Mouse (Mus musculus) right cerebral cortex, adult 2 months (tissue): ENCODE measurements around the gene Ms4a8a.
"Not testable (repeated sequence)": the region's sequence is repeated elsewhere in the genome, so short reads cannot be mapped to it uniquely, and the experiment has no call there.

Experiments used
- DNase-seq, 2 experiments: peaks; one replicate each; pipeline ENCODE4 v3.0.0; 2021 to 2022; ENCODE audit warnings: low spot score in 2 of 2

The Ms4a8a gene

DNA sequence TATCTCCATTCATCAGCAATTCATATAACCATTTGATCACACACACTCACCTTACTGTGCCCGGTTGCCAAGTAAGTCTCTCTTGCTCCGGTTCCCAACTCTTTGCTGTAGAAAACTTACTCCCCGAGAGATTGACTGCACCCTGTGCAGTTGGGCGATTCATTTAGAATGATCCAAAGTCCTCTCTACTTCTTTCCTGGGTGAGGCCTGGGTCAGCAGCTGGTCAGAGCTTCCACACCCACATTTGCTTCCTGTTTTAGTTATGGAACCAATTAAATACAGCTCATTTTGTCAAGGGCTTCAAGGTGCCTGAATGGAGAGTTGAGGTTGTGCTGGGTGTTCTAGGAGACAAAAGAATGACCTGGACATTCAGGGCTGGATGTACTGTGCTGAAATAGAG is at the start of gene Ms4a8a:
TSS of gene Ms4a8a (minus strand) at position 169 of the 400 bp plus-strand sequence.
- no peak for DNase-seq

DNA sequence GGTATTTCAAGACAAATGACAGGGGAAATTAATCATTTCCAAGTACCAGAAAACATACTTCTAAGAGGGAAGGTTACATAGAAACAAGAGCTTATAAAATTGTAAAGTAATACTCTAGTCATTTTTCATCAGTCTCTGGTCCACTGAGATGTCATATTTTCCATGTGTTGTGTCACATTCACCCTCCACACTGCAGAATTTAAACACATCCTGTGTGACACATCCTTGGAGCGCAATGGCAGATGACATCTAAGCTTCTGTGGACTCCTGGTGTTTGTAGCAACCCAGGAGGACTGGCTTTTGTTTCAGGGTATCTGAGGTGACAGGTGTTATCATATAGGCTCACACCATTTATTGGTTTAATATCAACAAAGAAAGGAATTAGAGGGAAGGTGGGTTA is 48.8 kb upstream of the Ms4a8a start:
- no peak for DNase-seq

DNA sequence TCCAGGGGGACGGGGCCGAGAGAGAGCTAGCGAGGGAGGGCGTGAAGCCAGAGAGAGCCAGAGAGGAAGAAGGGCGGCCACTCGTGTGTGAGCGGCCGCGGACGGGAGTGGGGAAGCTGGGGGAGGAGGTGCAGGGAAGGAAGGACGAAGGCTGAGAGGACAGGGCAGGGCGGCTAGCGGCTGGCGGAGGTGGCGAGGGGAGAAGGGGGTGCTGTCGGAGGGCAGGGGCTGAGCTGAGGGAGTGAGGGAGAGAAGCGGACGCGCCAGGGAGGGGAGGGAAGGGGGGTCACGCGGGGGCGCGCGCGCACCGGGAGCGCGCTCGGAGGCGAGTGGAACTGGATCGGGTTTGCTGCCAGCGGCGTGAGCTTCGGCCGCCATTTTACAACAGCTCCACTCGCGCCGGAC is 40.1 kb upstream of the Ms4a8a start:
- peak; percentile 2 to 11 for DNase-seq

DNA sequence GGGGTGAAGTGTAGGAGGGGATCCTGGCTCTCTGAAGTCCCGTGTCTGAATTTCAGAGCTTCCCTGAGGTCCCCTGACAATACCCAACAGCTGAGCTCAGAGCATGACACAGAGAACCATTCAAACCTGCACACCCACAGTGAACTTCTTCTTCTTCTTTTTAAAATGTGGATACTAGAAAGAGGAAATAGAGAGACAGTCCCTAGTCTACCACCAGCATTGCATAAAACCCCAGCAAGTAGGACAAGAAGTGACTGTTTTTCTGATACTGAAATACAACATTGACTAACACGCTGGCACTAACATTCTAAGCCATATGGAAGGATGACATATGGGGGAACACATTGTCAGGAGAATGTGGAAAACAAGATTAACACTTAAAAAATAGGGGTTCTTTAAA is 38.4 kb upstream of the Ms4a8a start:
- DNase-seq = peak; percentile 3 to 6

DNA sequence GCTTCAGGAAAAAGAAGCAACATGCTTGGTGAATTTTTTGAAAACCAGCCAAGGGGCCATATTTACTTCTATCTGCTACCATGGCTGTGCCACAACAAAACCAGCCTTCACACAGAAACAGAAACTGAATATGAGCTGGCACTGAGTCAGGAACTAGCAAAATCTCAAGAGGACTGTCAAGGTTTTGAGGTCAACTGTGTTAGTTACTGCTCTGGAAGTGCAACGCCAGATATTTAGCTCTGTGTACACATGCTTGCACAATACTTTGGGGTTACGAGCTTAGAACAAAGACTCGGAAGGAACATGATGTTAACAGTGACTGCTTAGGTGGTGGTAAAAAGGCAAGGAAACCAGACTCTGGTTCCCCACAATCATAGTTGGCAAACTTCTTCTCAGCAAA is 26.8 kb upstream of the Ms4a8a start:
- no peak for DNase-seq

DNA sequence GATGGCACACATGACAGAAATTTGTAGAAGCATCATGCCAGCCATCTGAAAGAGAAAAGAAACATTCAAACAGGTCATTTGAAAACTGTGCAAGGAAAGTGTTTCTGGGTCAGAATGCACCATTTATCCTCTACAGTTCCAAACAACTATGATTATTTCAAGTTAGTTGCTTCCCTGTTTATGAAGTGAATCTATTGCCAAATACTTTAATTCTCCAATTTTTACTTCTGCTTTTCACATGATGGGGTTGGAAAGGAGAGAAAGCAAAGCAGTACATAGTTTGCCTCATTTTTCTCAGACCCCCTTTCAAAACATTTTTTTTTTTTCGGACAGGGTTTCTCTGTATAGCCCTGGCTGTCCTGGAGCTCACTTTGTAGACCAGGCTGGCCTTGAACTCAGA is 21.0 kb upstream of the Ms4a8a start:
- DNase-seq = no peak

DNA sequence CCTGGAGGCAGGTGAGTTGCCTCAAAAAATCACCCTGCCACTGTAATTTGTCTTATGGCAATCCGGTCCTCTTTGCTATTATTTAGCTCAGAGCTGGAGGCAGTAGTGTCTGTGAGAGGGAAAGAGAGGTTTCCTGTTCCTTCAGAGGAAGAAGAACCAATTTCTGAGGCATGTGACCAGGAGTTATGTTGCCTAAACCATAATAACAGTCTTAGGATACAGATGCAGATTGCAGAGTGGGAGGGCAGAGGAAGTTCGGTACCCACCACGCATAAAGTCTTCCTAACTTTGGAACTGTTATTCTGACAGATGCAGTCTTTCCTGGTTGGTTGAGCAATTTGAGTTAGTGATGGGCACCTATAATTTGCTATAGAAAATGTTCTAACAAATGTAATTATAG is 17.5 kb upstream of the Ms4a8a start:
- DNase-seq = no peak

DNA sequence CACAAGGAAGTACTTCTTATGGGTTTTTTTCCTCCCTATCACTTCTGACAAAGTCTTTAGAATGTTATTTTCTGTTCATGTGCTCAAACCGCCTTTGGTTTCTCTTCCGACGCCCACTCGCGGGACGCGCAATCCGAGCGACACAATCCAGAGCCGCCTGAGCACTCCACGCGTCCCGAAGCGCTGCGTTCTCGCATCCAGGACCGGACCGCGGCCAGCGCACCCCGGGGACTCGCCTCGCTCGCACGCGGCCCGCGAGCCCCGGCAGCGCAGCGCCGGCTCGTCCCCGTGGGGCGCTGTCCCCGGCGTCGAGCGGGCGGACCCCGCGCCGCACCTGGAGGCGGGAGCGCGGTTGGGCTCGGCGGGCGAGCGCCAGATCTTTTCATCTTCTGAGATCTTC is 11.2 kb upstream of the Ms4a8a start:
- peak; percentile 4 to 11 for DNase-seq

DNA sequence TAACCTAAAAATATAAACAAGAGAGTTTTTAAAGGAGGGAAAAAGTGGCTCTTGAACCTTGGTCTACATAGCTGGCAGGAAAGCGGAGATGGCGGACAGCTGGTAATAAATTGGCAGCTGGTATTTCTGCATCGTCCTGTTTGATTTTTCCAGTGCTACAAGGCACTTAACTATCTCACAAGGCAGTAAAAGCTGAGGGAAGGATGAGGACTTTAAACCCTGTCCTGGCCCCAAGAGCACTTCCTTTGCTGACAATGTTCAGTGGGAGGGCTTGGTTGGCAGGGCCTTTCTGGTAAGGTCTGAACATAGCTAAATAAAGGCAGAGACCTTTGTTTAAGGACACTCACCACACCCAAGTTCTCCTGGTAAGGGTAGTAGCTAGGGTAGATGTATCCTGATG is 10.5 kb downstream of the Ms4a8a start:
- no peak for DNase-seq

DNA sequence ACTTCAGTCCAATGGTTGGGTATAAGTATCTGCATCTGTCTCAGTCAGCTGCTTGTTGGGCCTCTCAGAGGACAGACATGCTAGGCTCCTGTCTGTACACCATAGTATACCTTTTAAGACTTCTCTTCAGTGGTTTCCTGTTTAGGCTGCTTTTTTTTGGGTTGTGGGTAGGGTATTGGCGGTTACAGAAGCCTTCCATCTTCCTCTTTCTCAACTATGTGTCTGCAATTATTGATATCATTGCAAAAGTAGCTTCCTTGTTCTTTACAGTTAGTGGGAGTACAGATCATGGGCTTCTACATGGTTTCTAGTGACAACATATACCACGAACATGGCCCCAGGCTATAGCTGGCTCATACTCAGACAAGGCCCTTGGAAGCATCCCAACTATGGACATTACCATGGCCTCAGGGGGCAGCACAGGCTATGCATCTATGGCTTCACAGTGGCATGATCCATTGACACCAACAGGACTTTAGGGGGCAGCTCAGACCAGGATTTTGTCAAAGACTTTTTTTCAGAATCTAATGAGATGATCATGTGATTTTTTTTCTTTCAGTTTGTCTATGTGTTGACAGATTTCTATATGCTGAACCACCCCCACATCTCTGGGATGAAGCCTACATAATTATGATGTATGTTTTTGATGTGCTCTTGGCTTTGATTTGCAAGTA is 15.6 kb downstream of the Ms4a8a start:
- no peak for DNase-seq

DNA sequence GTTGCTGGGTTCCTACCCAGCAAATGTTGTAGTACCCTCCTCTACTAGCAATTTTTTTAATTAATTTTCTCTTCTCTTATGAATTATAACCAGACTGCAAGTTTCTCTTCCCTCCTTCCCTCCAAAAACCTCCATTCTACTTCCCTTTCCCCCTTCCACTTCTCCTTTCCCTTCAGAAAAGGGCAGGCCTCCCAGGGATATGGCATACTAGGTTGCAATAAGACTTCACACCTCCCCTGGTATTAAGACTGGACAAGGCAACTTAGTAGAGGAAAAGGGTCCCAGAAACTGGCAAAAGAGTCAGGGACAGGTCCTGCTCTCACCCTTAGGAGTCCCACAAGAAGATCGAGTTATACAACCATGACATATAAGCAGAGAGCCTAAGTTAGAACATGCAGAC is 20.0 kb downstream of the Ms4a8a start:
- DNase-seq = no peak

DNA sequence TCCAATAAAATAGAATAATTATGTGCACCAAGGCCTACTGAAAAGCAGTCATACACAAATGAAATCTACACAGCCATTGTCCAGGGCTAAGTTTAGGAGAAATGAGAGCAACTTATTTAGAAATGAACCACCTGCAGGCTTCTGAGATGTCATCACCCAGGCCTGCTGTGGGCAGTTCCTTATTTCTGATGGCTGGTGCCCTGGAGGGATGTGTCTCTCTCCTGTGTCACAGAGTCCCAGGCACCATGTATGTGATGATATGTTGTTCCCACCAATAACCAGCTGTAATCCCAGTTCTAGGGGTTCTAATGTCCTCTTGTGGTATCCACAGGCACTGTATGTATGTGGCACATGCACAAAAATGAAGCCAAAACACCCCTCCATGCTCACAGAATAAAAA is 20.9 kb downstream of the Ms4a8a start:
- DNase-seq = no peak

DNA sequence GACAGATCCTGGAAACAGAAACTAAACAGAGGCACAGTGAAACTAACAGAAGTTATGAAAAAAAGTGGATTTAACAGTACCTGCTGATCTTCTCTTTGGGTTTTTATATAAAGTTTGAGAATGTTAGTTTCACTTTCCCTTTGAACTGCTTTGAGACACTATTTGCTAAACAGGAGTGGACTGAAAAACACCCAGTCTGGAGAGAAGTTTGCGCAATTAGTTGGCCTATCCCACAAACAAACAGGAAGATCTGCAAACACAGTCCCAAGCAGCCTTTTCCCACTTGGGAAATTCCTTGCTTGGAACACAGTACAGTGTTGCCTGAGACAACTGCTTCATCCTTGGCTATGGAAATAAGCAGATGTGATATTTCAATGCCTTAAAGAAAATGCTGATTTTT is 25.2 kb downstream of the Ms4a8a start:
- not testable (repeated sequence) for DNase-seq

DNA sequence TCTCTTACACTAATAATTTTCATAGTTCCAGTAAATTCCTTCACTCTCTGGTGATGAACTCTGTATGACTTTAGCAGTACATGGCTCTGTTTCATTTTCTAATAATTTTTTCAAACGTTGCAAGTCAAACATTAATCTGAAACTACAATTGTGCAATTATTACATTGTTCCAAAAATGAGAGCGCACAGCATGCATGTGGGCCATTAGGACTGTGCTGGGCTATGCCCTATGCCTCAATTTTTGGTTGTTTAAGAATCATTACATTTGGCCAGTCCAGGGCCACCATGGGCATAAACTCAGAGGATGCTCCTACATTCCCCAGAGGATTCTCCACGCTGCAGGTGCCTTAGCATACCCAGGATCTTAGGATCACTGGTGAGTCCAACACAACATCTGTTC is 27.6 kb downstream of the Ms4a8a start:
- DNase-seq = no peak

DNA sequence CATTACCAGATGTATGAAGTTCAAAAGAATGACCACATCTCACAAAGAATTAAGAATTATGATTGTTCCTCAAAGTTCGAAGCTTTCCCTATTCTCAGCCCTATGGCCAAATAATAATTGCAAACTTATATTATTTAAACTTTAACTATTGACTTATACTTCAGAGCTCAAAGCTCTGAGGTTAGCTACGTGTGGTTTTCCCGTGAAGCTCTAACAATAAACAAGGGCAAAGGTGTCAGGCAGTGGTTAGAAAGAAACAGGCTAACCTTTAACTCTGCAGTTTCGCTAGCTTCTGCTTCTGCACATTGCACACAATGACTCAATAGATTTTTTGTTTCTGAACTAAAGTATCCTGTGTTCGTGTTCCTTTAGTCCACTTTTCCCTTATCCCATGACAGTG is 28.0 kb downstream of the Ms4a8a start:
- no peak for DNase-seq

DNA sequence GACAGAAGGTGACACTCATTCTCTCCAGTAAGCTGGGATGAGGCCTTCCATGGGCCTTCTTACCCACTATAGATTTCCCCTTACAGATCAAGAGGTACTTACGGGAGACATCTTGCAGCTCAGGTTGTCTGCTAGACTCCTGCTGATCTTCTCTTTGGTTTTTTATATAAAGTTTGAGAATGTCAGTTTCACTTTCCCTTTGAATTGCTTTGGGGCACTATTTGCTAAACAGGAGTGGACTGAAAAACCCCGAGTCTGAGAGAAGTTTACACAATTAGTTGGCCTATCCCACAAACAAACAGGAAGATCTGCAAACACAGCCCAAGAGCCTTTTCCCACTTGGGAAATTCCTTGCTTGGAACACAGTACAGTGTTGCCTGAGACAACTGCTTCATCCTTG is 30.6 kb downstream of the Ms4a8a start:
- no peak for DNase-seq

DNA sequence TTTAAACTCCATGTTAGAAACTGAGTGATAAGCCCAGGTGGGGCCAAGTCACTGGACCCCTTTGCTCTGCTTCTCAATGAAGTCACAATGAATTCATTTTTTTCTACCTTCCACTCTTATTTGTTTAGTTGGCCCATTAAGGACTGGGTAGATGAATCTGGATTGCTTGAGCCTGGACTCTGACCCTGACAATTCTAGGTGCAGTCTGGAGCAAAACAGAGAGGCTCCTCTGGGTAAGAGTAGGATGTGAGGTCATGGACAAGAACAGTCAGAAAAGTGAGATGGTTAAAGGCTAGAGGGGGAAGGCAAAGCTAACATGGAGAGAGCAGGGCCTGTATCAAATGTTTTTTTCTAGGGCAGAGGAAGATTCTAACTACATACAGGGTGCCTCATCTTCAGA is 31.5 kb downstream of the Ms4a8a start:
- DNase-seq = no peak

DNA sequence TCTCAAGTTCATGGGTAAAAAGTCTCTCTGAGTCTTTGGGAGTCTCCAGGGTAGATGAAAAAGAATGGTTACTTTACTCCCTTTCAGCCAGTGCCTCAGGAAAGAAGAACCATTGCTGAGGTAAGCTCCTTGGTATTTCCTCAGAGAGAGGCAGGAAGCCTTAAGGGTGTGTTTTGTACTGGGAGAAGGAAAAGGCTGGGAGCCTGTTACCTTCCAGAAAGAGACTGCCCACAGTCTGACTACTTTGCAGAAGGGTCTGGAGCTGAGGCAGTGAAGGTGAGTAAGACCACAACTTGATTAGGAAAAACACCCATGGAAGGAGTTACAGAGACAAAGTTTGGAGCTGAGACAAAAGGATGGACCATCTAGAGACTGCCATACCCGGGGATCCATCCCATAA is 32.4 kb downstream of the Ms4a8a start:
- no peak for DNase-seq

DNA sequence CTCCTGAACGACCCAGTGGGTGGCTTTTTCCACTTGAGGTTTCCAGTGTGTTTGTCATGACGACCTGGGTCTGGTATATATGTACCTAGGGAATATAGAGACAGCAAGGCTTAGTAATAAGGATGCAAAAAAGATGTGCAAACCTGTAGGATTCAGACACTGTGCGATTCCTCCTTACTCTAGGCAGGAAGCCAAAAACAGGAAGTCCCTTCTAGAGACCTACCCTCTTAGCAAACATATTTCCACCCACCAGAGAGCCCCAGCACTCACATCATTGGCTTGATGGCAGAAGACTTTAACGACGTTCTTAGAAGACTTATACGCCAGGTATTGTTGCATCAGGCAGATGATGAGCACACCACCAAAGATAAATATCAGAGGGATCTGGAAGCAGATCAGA is 32.9 kb downstream of the Ms4a8a start:
- no peak for DNase-seq

DNA sequence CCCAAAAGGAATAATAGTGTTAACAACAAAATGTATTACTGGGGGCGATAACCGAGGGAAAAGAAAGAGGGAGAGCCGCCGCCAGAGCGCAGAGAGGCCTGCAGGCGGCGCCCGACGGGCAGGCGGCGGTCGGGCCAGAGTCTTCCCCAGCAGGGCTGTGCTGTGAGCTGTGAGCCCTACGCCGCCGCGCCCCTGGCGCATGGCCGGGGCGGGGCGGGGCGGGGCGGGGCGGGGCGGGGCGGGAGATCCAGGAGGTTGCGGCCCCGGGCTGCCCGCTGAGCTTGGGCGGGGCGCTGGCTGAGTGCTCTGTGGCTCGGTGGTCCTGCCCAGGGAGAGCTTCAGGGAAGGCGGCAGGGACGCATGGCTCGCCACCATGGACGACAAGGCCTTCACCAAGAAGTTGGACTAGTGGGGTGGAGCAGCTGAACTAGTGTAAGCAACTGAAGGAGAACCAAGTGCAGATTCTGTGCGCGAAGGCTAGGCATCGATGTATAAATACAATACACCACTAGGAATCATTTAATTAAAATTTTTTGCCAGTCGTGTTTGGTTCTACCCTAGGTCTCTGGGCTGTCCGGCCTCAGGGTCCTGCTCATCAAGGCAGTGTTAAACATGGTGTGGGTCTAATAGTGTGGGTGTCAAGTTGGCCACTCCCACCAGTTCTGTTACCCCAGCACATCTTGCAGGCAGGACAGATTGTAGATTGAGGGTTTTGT is 35.7 kb downstream of the Ms4a8a start:
- DNase-seq = peak in 1 of 2 experiments; percentile 15

DNA sequence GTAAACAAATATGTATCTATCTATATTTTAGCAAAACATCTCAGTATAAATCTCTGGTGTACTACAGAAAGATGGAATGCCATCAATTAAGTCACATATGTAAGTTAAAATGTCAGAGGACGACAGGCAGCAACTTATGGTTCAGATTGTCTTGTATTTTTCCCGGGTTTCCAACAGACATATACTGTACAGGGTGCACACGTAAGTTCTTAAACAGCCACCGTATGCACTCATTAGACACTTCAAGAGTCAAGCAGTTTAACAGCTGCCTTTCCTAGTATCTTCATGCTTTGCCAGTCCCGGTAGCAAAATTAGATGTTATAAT is 36.3 kb downstream of the Ms4a8a start:
- DNase-seq = no peak

DNA sequence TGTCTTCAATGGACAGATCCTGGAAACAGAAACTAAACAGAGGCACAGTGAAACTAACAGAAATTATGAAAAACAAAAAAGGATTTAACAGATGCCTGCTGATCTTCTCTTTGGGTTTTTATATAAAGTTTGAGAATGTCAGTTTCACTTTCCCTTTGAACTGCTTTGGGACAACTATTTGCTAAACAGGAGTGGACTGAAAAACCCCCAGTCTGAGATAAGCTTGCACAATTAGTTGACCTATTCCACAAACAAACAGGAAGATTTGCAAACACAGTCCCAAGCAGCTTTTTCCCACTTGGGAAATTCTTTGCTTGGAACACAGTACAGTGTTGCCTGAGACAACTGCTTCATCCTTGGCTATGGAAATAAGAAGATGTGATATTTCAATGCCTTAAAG is 43.3 kb downstream of the Ms4a8a start:
- DNase-seq = no peak

DNA sequence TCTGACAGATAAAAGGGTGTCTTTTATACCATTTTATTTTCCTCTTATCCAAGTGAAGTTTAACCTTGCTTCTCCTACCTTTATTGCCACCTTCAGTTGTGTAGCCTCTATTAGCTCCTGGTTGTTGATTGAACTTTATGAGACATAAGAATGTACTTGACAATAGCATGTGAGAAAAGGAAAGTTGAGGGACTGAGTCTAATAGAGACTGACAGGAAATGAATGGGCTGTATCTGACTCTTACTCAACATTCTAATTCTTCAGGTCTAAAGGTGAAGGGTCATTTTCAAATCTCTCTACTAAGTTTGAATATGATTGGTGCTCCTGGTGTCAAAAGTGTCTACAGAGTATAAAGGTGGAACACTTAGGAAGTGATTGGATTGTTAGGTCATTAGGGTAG is 58.5 kb downstream of the Ms4a8a start:
- no peak for DNase-seq

DNA sequence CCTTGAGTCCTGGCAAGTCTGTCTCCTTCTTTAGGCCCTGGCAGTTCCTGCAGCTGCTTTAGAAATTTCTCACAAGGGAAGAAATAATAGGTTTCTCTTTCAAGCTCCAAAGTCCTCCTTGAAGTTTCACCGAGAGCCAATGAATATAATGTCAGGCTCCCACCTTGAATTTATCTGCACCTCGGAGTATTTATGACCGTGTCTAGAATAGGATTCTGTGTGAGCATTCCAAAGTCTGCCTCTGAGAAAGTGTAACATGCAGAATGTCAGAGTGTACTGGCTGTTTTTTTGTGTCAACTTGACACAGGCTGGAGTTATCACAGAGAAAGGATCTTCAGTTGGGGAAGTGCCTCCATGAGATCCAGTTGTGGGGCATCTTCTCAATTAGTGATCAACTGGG is 63.0 kb downstream of the Ms4a8a start, which contains the start of gene Ms4a18:
TSS of gene Ms4a18 (minus strand) at position 141 of the 400 bp plus-strand sequence.
- no peak for DNase-seq
